Mouse (Mus musculus): ENCODE data around the gene Gchfr. TPM values are rescaled to one million over a fixed set of nuclear protein-coding genes. Genes with fewer than 3 reads are reported as not detected.

Gene Gchfr
- polyA plus RNA-seq, 2 experiments, result 35.4 to 80.3 TPM

DNA sequence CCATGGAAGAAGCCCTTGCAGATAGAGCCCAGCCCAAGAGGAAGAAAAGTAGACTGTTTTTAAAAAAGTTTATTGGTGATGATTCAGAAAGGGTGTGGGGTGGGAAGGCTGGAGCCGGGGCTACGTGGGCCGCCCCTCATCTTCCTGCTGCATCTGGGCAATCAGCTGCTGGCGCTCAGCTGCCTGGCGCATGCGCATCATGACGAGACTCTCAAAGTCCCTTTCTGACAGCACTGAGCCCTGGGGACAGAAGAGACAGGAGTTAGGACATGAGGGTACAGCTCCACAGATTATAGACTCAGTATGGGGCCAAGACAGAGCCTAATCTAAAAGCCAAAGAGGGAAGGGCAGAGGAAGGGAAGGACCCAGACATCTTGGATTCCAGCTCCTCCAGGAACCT is 4.9 kb downstream of the Gchfr start:
- ATAC-seq (ENCODE audit: insufficient read depth) (no peak), DNase-seq (ENCODE audit: low read depth in 3 of 3, low spot score in 3 of 3) (no peak)
- TF ChIP-seq CTCF (IDR thresholded peaks at IDR 0.05; ENCODE audit: low read depth), result no peak
- TF ChIP-seq EP300 (IDR thresholded peaks at IDR 0.05; ENCODE audit: low read depth), result no peak
- no peaks in the 10 kb centered on the region for H3K36me3 ChIP-seq (replicated peaks; ENCODE audit: control insufficient read depth, insufficient read depth, low read depth)
- no peak overlapping the region for H3K9ac ChIP-seq (replicated peaks)
- no peak overlapping the region; the same call in 1 of the 2 replicates for H3K4me2 ChIP-seq (ENCODE audit: low read depth)
- no peaks in the 10 kb centered on the region for H3K9me3 ChIP-seq (ENCODE audit: control insufficient read depth, low read length)
- no peak overlapping the region for H3K4me3 ChIP-seq (ENCODE audit: insufficient read depth in 1 of 2, low read depth in 2 of 2, low read length in 2 of 2)
- WGBS (ENCODE audit: insufficient replicate concordance), result 80% methylated on average over 7 of the region's 7 CpGs
- H3K4me1 ChIP-seq (replicated peaks; ENCODE audit: control insufficient read depth in 2 of 2, insufficient read depth in 2 of 2, low read length in 1 of 2), result peaks cover 10 to 12% of the 10 kb centered on the region in 2 experiments
- peaks cover 13% of the 10 kb centered on the region for H3K27me3 ChIP-seq (ENCODE audit: control insufficient read depth, insufficient read depth, low read length)
- H3K27ac ChIP-seq, result no peak overlapping the region

DNA sequence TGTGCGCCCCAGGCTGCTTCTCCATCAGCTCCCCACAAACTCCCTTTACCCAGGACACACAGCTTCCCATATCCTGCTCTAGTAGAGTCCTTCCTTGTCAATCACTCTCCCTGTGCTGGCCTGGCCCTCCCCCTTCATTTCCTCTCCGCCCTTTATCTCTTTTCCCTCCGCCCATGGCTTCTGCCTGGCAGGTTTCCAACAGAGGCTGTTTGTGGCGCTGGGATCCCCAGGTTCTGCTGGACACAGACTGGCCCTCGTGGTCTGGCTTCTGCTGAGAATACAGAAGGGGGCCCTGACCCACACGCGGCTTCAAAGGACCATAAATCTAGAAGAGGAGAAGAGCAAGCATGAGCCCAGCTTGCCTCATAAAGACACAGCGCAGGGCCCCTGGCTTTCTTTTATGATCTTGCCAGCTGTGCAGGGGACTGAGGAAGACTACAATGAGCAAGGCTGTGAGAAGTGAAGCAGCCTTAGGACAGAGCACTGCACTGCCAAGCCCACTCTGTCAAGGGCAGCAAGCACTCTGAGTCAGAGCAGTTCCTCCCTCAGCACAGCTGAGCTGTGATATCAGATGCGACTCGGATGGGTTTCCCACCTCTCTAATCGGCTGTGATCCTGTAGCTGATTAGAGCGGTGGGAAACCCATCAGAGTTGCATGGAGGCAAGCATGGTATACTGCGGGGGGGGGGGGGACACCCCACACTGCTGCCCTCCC is 5.4 kb downstream of the Gchfr start:
- H3K4me1 ChIP-seq (replicated peaks; ENCODE audit: control insufficient read depth in 2 of 2, insufficient read depth in 2 of 2, low read length in 1 of 2), result peaks cover 9 to 12% of the 10 kb centered on the region in 2 experiments
- H3K9me3 ChIP-seq (ENCODE audit: control insufficient read depth, low read length), result no peaks in the 10 kb centered on the region
- H3K36me3 ChIP-seq (replicated peaks; ENCODE audit: control insufficient read depth, insufficient read depth, low read depth), result no peaks in the 10 kb centered on the region
- no peak overlapping the region for H3K4me3 ChIP-seq (ENCODE audit: insufficient read depth in 1 of 2, low read depth in 2 of 2, low read length in 2 of 2)
- H3K9ac ChIP-seq (replicated peaks), result no peak overlapping the region
- ATAC-seq (ENCODE audit: insufficient read depth) (peak; percentile 58), DNase-seq (ENCODE audit: low read depth in 3 of 3, low spot score in 3 of 3) (peak in 2 of 3 experiments; percentile 44 to 49)
- 10% methylated on average over 13 of the region's 13 CpGs for WGBS (ENCODE audit: insufficient replicate concordance)
- peak overlapping the region; percentile 47 for H3K4me2 ChIP-seq (ENCODE audit: low read depth)
- H3K27ac ChIP-seq, result no peak overlapping the region
- H3K27me3 ChIP-seq (ENCODE audit: control insufficient read depth, insufficient read depth, low read length), result peaks cover 7% of the 10 kb centered on the region
- no peak for TF ChIP-seq CTCF (IDR thresholded peaks at IDR 0.05; ENCODE audit: low read depth)
- no peak for TF ChIP-seq EP300 (IDR thresholded peaks at IDR 0.05; ENCODE audit: low read depth)

DNA sequence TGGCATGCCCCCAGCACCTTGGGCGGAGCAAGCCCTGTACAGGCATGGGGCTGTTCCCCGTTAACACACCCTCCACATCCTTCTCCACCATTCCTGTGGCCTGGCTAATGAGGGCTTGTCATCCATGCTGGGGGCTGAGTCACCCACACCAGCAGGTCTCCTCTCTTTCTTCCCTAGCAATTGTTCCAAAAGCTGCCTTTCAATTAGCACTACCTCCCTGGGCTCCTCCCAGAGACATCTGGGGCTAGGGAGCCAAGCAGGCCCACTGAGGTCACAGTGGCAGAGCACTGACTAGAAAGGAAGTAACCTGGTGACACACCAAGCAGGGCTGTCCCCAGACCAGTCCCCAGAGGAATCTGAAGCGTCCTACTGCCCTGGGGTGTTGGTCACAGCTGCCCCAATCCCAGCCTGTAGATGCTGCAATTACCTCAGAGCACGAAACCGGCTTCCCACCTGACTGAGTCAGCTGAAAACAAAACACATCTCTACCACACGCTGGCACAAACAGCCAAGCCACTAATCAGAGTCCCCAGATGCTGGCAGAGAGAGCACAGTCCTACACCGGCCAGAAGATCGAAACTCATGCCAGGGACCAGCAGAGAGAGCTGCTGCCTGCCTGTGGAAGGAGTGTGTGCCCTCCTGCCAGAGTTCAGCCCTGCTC is 6.5 kb downstream of the Gchfr start, which contains the start of gene Gm14137:
Gm14137 (plus strand) TSS at position 519 of the 661 bp plus-strand sequence.
- Histone ChIP-seq H3K4me2 (ENCODE audit: low read depth) (no peak within 1 kb of the TSS; the same call in 1 of the 2 replicates), H3K27me3 (ENCODE audit: control insufficient read depth, insufficient read depth, low read length) (no peaks in the 10 kb centered on the region), H3K9me3 (ENCODE audit: control insufficient read depth, low read length) (no peaks in the 10 kb centered on the region), H3K9ac (replicated peaks) (no peak within 1 kb of the TSS), H3K4me1 (replicated peaks; ENCODE audit: control insufficient read depth in 2 of 2, insufficient read depth in 2 of 2, low read length in 1 of 2) (peaks cover 9 to 12% of the 10 kb centered on the region in 2 experiments), H3K36me3 (replicated peaks; ENCODE audit: control insufficient read depth, insufficient read depth, low read depth) (no peaks in the 10 kb centered on the region), H3K27ac (no peak within 1 kb of the TSS), H3K4me3 (ENCODE audit: insufficient read depth in 1 of 2, low read depth in 2 of 2, low read length in 2 of 2) (no peak within 1 kb of the TSS)
- 65% methylated on average over 8 of the region's 8 CpGs for WGBS (ENCODE audit: insufficient replicate concordance)
- ATAC-seq (ENCODE audit: insufficient read depth) (no peak), DNase-seq (ENCODE audit: low read depth in 3 of 3, low spot score in 3 of 3) (no peak)
- no peak for TF ChIP-seq EP300 (IDR thresholded peaks at IDR 0.05; ENCODE audit: low read depth)
- TF ChIP-seq CTCF (IDR thresholded peaks at IDR 0.05; ENCODE audit: low read depth), result no peak

- Histone ChIP-seq H3K4me1 (replicated peaks; ENCODE audit: control insufficient read depth in 2 of 2, insufficient read depth in 2 of 2, low read length in 1 of 2) (peaks cover 9 to 12% of the 10 kb centered on the region in 2 experiments), H3K4me3 (ENCODE audit: insufficient read depth in 1 of 2, low read depth in 2 of 2, low read length in 2 of 2) (no peak overlapping the region), H3K27me3 (ENCODE audit: control insufficient read depth, insufficient read depth, low read length) (no peaks in the 10 kb centered on the region), H3K9ac (replicated peaks) (no peak overlapping the region), H3K4me2 (ENCODE audit: low read depth) (no peak overlapping the region), H3K27ac (no peak overlapping the region), H3K9me3 (ENCODE audit: control insufficient read depth, low read length) (no peaks in the 10 kb centered on the region), H3K36me3 (replicated peaks; ENCODE audit: control insufficient read depth, insufficient read depth, low read depth) (no peaks in the 10 kb centered on the region)
- DNase-seq (ENCODE audit: low read depth in 3 of 3, low spot score in 3 of 3) (no peak), ATAC-seq (ENCODE audit: insufficient read depth) (no peak)
- TF ChIP-seq EP300 (IDR thresholded peaks at IDR 0.05; ENCODE audit: low read depth) (no peak), CTCF (IDR thresholded peaks at IDR 0.05; ENCODE audit: low read depth) (no peak)
- 71% methylated on average over 14 of the region's 14 CpGs for WGBS (ENCODE audit: insufficient replicate concordance)
Observed at GRCm38 (mm10) chr2:119174866-119175265, 7.3 kb downstream of the Gchfr start.

GRCm38 (mm10) chr2:119175614-119176013 is 8.0 kb downstream of the Gchfr start:
- WGBS (ENCODE audit: insufficient replicate concordance), result 55% methylated on average over 6 of the region's 6 CpGs
- Histone ChIP-seq H3K36me3 (replicated peaks; ENCODE audit: control insufficient read depth, insufficient read depth, low read depth) (no peaks in the 10 kb centered on the region), H3K27me3 (ENCODE audit: control insufficient read depth, insufficient read depth, low read length) (no peaks in the 10 kb centered on the region), H3K4me3 (ENCODE audit: insufficient read depth in 1 of 2, low read depth in 2 of 2, low read length in 2 of 2) (no peak overlapping the region), H3K9ac (replicated peaks) (no peak overlapping the region), H3K4me1 (replicated peaks; ENCODE audit: control insufficient read depth in 2 of 2, insufficient read depth in 2 of 2, low read length in 1 of 2) (peaks cover 9 to 12% of the 10 kb centered on the region in 2 experiments), H3K9me3 (ENCODE audit: control insufficient read depth, low read length) (no peaks in the 10 kb centered on the region), H3K27ac (no peak overlapping the region), H3K4me2 (ENCODE audit: low read depth) (no peak overlapping the region)
- ATAC-seq (ENCODE audit: insufficient read depth) (no peak), DNase-seq (ENCODE audit: low read depth in 3 of 3, low spot score in 3 of 3) (no peak)
- no peak for TF ChIP-seq CTCF (IDR thresholded peaks at IDR 0.05; ENCODE audit: low read depth)
